In genomic region chr9:59271081-59271480, GRCm38 (mm10) we compare ENCODE assay signal across 13 mouse cellular contexts. TPM values are rescaled to one million over a fixed set of nuclear protein-coding genes. Genes with fewer than 3 reads are reported as not detected.
DNase-seq lines count a peak whose midpoint lies in the region; ATAC-seq and TF ChIP-seq lines count a peak whose summit lies in the region.
"Had no signal": no experiment of that assay in that cellular context is flagged by ENCODE, and none has a peak within 500 bp of the region (broad histone marks: within the 10 kb centered on the region; RNA-seq: fewer than 3 reads in every experiment).

No protein-coding gene starts in this region.

- TF ChIP-seq POLR2A in small intestine, adult 2 months (IDR thresholded peaks at IDR 0.05; ENCODE audit: low read depth, low read length): no peak

- intact Hi-C loops in heart, postnatal 10 days (cut with DNase I): no loop called here
- intact Hi-C loops in left cerebral cortex, postnatal 4 days (cut with DNase I): loop anchor here (10.0 kb wide), 1 partner anchor 136 kb away; no protein-coding TSS in a partner anchor

- DNase-seq in heart, postnatal 10 days: no peak
- DNase-seq in lung, postnatal 0 days (ENCODE audit: low spot score): no peak
- no peak for DNase-seq in lung, postnatal 25 days (ENCODE audit: low spot score)
- no peak for DNase-seq in left cerebral cortex, postnatal 4 days
- DNase-seq: thymus, postnatal 36 days had no signal

- 0 out of 2 replicates have a peak overlapping the region, but pooled peaks have one; percentile 55 for H3K27ac ChIP-seq in heart, embryonic 13.5 days (replicated peaks)
- H3K27ac ChIP-seq in lung, postnatal 0 days (ENCODE audit: low read length): peak overlapping the region; percentile 65
- peak overlapping the region; percentile 40; the same call in 1 of the 2 replicates for H3K27ac ChIP-seq in intestine, embryonic 16.5 days (ENCODE audit: low read length)
- H3K27ac ChIP-seq in small intestine, adult 2 months (ENCODE audit: insufficient read depth, low read depth, low read length): peak overlapping the region; percentile 59
- H3K27ac ChIP-seq: limb, embryonic 13.5 days had no signal

- H3K4me3 ChIP-seq in heart, embryonic 13.5 days: no peak overlapping the region
- no peak overlapping the region for H3K4me3 ChIP-seq in lung, postnatal 0 days (ENCODE audit: low read depth, low read length)
- no peak overlapping the region for H3K4me3 ChIP-seq in intestine, embryonic 16.5 days (ENCODE audit: low read length)
- H3K4me3 ChIP-seq in small intestine, adult 2 months (ENCODE audit: low read depth, low read length): no peak overlapping the region
- H3K4me3 ChIP-seq: limb, embryonic 13.5 days; midbrain, embryonic 15.5 days had no signal

- H3K4me1 ChIP-seq in heart, embryonic 13.5 days: peaks cover 13% of the 10 kb centered on the region
- peaks cover 4% of the 10 kb centered on the region; the same call in 1 of the 2 replicates for H3K4me1 ChIP-seq in lung, postnatal 0 days (ENCODE audit: insufficient read depth, low read depth, low read length)
- H3K4me1 ChIP-seq in intestine, embryonic 16.5 days (ENCODE audit: control insufficient read depth, insufficient read depth, low read length): peaks cover 6% of the 10 kb centered on the region; the same call in 1 of the 2 replicates
- peaks cover 20% of the 10 kb centered on the region; the same call in 1 of the 2 replicates for H3K4me1 ChIP-seq in small intestine, adult 2 months (ENCODE audit: control insufficient read depth, insufficient read depth, insufficient read length, low read length)
- H3K4me1 ChIP-seq: midbrain, embryonic 15.5 days had no signal

- no peak for TF ChIP-seq CTCF in lung, postnatal 0 days (IDR thresholded peaks at IDR 0.05)
- no peak for TF ChIP-seq CTCF in small intestine, adult 2 months (IDR thresholded peaks at IDR 0.05; ENCODE audit: extremely low read depth, insufficient read length, insufficient replicate concordance, low read depth, low read length)

- TF ChIP-seq EP300 in lung, postnatal 0 days (IDR thresholded peaks at IDR 0.05): no peak

- H3K9me3 ChIP-seq in heart, embryonic 13.5 days: no peaks in the 10 kb centered on the region
- no peaks in the 10 kb centered on the region for H3K9me3 ChIP-seq in lung, postnatal 0 days (ENCODE audit: low read length)
- H3K9me3 ChIP-seq in intestine, embryonic 16.5 days (ENCODE audit: control insufficient read depth, low read length): no peaks in the 10 kb centered on the region
- H3K9me3 ChIP-seq: G1E; midbrain, embryonic 15.5 days had no signal

- no peak for ATAC-seq in heart, embryonic 13.5 days (ENCODE audit: extremely low read depth, insufficient number of reproducible peaks, low FRiP score, low TSS enrichment)
- no peak for ATAC-seq in lung, postnatal 0 days
- 0 out of 2 replicates have a peak, but pooled peaks have one; percentile 6 for ATAC-seq in intestine, embryonic 16.5 days
- no peak for ATAC-seq in erythroblast, adult 5-6 weeks (replicated peaks; ENCODE audit: low FRiP score, poor library complexity, severe bottlenecking)
- ATAC-seq: forebrain, embryonic 16.5 days; midbrain, embryonic 15.5 days had no signal

- no peak overlapping the region for H3K4me2 ChIP-seq in heart, embryonic 13.5 days
- no peak overlapping the region for H3K4me2 ChIP-seq in lung, postnatal 0 days (replicated peaks; ENCODE audit: low read depth, low read length)
- H3K4me2 ChIP-seq in intestine, embryonic 16.5 days (ENCODE audit: low read depth, low read length): no peak overlapping the region
- H3K4me2 ChIP-seq: limb, embryonic 13.5 days; midbrain, embryonic 15.5 days had no signal

- no peaks in the 10 kb centered on the region for H3K27me3 ChIP-seq in heart, embryonic 13.5 days (replicated peaks)
- no peaks in the 10 kb centered on the region for H3K27me3 ChIP-seq in lung, postnatal 0 days (replicated peaks; ENCODE audit: insufficient read depth, low read length)
- H3K27me3 ChIP-seq in intestine, embryonic 16.5 days (replicated peaks; ENCODE audit: control insufficient read depth, insufficient read depth, low read length): no peaks in the 10 kb centered on the region
- H3K27me3 ChIP-seq in small intestine, adult 2 months (ENCODE audit: control insufficient read depth, insufficient read depth, low read length): no peaks in the 10 kb centered on the region
- H3K27me3 ChIP-seq: limb, embryonic 13.5 days; midbrain, embryonic 15.5 days had no signal

- H3K9ac ChIP-seq in heart, embryonic 13.5 days: no peak overlapping the region; the same call in 1 of the 2 replicates
- H3K9ac ChIP-seq in lung, postnatal 0 days (replicated peaks; ENCODE audit: low read depth): no peak overlapping the region
- no peak overlapping the region for H3K9ac ChIP-seq in intestine, embryonic 16.5 days (ENCODE audit: low read depth, low read length)
- H3K9ac ChIP-seq: limb, embryonic 13.5 days; midbrain, embryonic 15.5 days had no signal

- no peaks in the 10 kb centered on the region for H3K36me3 ChIP-seq in heart, embryonic 13.5 days
- H3K36me3 ChIP-seq in lung, postnatal 0 days (ENCODE audit: insufficient read depth, low read length): no peaks in the 10 kb centered on the region
- H3K36me3 ChIP-seq in intestine, embryonic 16.5 days (ENCODE audit: control insufficient read depth, insufficient read depth, low read length): no peaks in the 10 kb centered on the region
- no peaks in the 10 kb centered on the region for H3K36me3 ChIP-seq in small intestine, adult 2 months (ENCODE audit: control insufficient read depth, insufficient read depth, low read length)
- H3K36me3 ChIP-seq: G1E; limb, embryonic 13.5 days; midbrain, embryonic 15.5 days had no signal

- WGBS in heart, embryonic 13.5 days: 32% methylated on average over 4 of the region's 4 CpGs
- 19% methylated on average over 4 of the region's 4 CpGs for WGBS in lung, postnatal 0 days
- WGBS in intestine, embryonic 16.5 days: 18% methylated on average over 4 of the region's 4 CpGs
- 15% methylated on average over 4 of the region's 4 CpGs for WGBS in small intestine, adult 2 months

RNA-seq across cellular contexts. Expression of gene Adpgk, which starts 20.3 kb away (rescaled TPM):
- 24.1 and 24.7 TPM in 2 replicates for polyA plus RNA-seq in heart, embryonic 13.5 days (2015; fragmentation: Nextera tagmentation; extraction: Ambion mirVana)
- total RNA-seq in heart, postnatal 10 days (2021): 10 to 100 TPM; 11.3 to 12.6 TPM
- polyA plus RNA-seq in lung, postnatal 0 days (2015; fragmentation: Nextera tagmentation; extraction: Ambion mirVana): 26.6 and 26.7 TPM in 2 replicates
- polyA plus RNA-seq in intestine, embryonic 16.5 days (2015; fragmentation: Nextera tagmentation; extraction: Ambion mirVana): 22.9 and 25.6 TPM in 2 replicates
- polyA plus RNA-seq in small intestine, adult 2 months (2012; rRNA removed): 5.7 and 7.5 TPM in 2 replicates
- 79.5 and 126 TPM in 2 replicates for total RNA-seq in erythroblast, adult 5-6 weeks (2015; ENCODE audit: low replicate concordance)
- total RNA-seq in erythroblast, adult 5-6 weeks (2017; ENCODE audit: low replicate concordance): 71.7 and 75.5 TPM in 2 replicates
- total RNA-seq in left cerebral cortex, postnatal 4 days (2021): 10 to 100 TPM; 19.4 to 21.7 TPM
